Mouse (Mus musculus) liver, postnatal 0 days (tissue): ENCODE measurements at regions not wholly inside any gene's neighbourhood (a gene's known extent, or its start where the extent isn't known, plus 50 kb on each side); places are given as distances from the start of the nearest gene placed in this dataset.

ENCODE experiments used
- CTCF ChIP-seq: sonication (generic); IDR thresholded peaks from 2 replicates; pipeline ENCODE4 v1.5.1; 2016; ENCODE audit warnings: antibody characterized with exemption, low read depth
- EP300 ChIP-seq: IDR thresholded peaks from 2 replicates; pipeline ENCODE4 v1.6.1; 2016; ENCODE audit warnings: antibody characterized with exemption, low read depth, mild to moderate bottlenecking

- no peak for TF ChIP-seq CTCF
- TF ChIP-seq EP300: no peak
These were observed 125.0 kb upstream of the Mycn start for GRCm38 (mm10) chr12:13066604-13067181.
